29 mouse cellular contexts compared by ENCODE assay signal in genomic region chr1:63666089-63666488, GRCm38 (mm10). TPM values are rescaled to one million over a fixed set of nuclear protein-coding genes. Genes with fewer than 3 reads are reported as not detected.
DNase-seq lines count a peak whose midpoint lies in the region; ATAC-seq and TF ChIP-seq lines count a peak whose summit lies in the region.
"Had no signal": no experiment of that assay in that cellular context is flagged by ENCODE, and none has a peak within 500 bp of the region (broad histone marks: within the 10 kb centered on the region; RNA-seq: fewer than 3 reads in every experiment).

No protein-coding gene starts in this region.

- no peak for TF ChIP-seq CTCF in stomach, postnatal 0 days (IDR thresholded peaks at IDR 0.05; ENCODE audit: low read depth)

- peak; percentile 62 for ATAC-seq in intestine, embryonic 16.5 days
- ATAC-seq in stomach, postnatal 0 days (ENCODE audit: low FRiP score, low TSS enrichment) = no peak
- ATAC-seq: activated CD4-positive, CD25-positive, alpha-beta regulatory T cell, adult 4 months; CD4-positive, CD25-positive, alpha-beta regulatory T cell, adult 4 months; forebrain, embryonic 15.5 days; hindbrain, embryonic 16.5 days had no signal

- DNase-seq in kidney, postnatal 36 days = peak; percentile 4 to 6
- DNase-seq in kidney, postnatal 10 days = no peak
- peak; percentile 47 for DNase-seq in yolk sac, embryonic 10.5 days (ENCODE audit: low spot score)
- no peak for DNase-seq in layer of hippocampus, adult 9-11 months
- no peak for DNase-seq in stomach, postnatal 0 days (ENCODE audit: low spot score)
- DNase-seq: adrenal gland, adult 8-10 months; adrenal gland, postnatal 25 days; cerebellum, adult 18-20 months; cerebellum, adult 9-10 months; cerebellum, postnatal 25 days; gastrocnemius, postnatal 25 days; heart, adult 18-20 months; heart, postnatal 10 days; heart, postnatal 36 days had no signal

- H3K4me3 ChIP-seq in intestine, embryonic 16.5 days (ENCODE audit: low read length) = no peak overlapping the region
- H3K4me3 ChIP-seq in stomach, postnatal 0 days (ENCODE audit: low read depth, low read length) = no peak overlapping the region
- H3K4me3 ChIP-seq: embryonic facial prominence, embryonic 12.5 days; embryonic facial prominence, embryonic 15.5 days; forebrain, embryonic 12.5 days; forebrain, embryonic 15.5 days; heart, embryonic 12.5 days; heart, embryonic 15.5 days; hindbrain, embryonic 10.5 days; hindbrain, embryonic 13.5 days had no signal

- 75% methylated on average over 2 of the region's 2 CpGs for WGBS in intestine, embryonic 16.5 days
- 87% methylated on average over 2 of the region's 2 CpGs for WGBS in stomach, postnatal 0 days

- H3K9ac ChIP-seq in intestine, embryonic 16.5 days (ENCODE audit: low read depth, low read length) = no peak overlapping the region
- no peak overlapping the region for H3K9ac ChIP-seq in stomach, postnatal 0 days (ENCODE audit: low read length)
- H3K9ac ChIP-seq: embryonic facial prominence, embryonic 12.5 days; embryonic facial prominence, embryonic 15.5 days; forebrain, embryonic 12.5 days; forebrain, embryonic 15.5 days; heart, embryonic 12.5 days; heart, embryonic 15.5 days; hindbrain, embryonic 13.5 days had no signal

- TF ChIP-seq EP300 in stomach, postnatal 0 days (optimal IDR thresholded peaks at IDR 0.05) = no peak

- no peak overlapping the region for H3K27ac ChIP-seq in intestine, embryonic 16.5 days (ENCODE audit: low read length)
- H3K27ac ChIP-seq in stomach, postnatal 0 days (replicated peaks) = no peak overlapping the region
- H3K27ac ChIP-seq: embryonic facial prominence, embryonic 12.5 days; embryonic facial prominence, embryonic 15.5 days; forebrain, embryonic 12.5 days; forebrain, embryonic 15.5 days; heart, embryonic 15.5 days; hindbrain, embryonic 10.5 days; hindbrain, embryonic 13.5 days had no signal

- no peaks in the 10 kb centered on the region for H3K36me3 ChIP-seq in intestine, embryonic 16.5 days (ENCODE audit: control insufficient read depth, insufficient read depth, low read length)
- no peaks in the 10 kb centered on the region for H3K36me3 ChIP-seq in stomach, postnatal 0 days (ENCODE audit: control insufficient read depth, insufficient read depth, low read length)
- H3K36me3 ChIP-seq: embryonic facial prominence, embryonic 12.5 days; embryonic facial prominence, embryonic 15.5 days; forebrain, embryonic 12.5 days; forebrain, embryonic 15.5 days; heart, embryonic 12.5 days; heart, embryonic 15.5 days; hindbrain, embryonic 10.5 days; hindbrain, embryonic 13.5 days had no signal

- H3K4me2 ChIP-seq in intestine, embryonic 16.5 days (ENCODE audit: low read depth, low read length) = no peak overlapping the region
- no peak overlapping the region for H3K4me2 ChIP-seq in stomach, postnatal 0 days (replicated peaks; ENCODE audit: low read depth)
- H3K4me2 ChIP-seq: embryonic facial prominence, embryonic 12.5 days; embryonic facial prominence, embryonic 15.5 days; forebrain, embryonic 12.5 days; forebrain, embryonic 15.5 days; heart, embryonic 12.5 days; heart, embryonic 15.5 days; hindbrain, embryonic 13.5 days had no signal

- H3K4me1 ChIP-seq in intestine, embryonic 16.5 days (ENCODE audit: control insufficient read depth, insufficient read depth, low read length) = no peaks in the 10 kb centered on the region
- H3K4me1 ChIP-seq in stomach, postnatal 0 days (replicated peaks; ENCODE audit: control insufficient read depth, insufficient read depth) = no peaks in the 10 kb centered on the region
- H3K4me1 ChIP-seq: heart, embryonic 12.5 days; heart, embryonic 15.5 days had no signal

- no peaks in the 10 kb centered on the region for H3K27me3 ChIP-seq in intestine, embryonic 16.5 days (replicated peaks; ENCODE audit: control insufficient read depth, insufficient read depth, low read length)
- H3K27me3 ChIP-seq in stomach, postnatal 0 days (ENCODE audit: control insufficient read depth, insufficient read depth, low read length) = no peaks in the 10 kb centered on the region
- H3K27me3 ChIP-seq: embryonic facial prominence, embryonic 12.5 days had no signal

- no peaks in the 10 kb centered on the region for H3K9me3 ChIP-seq in intestine, embryonic 16.5 days (ENCODE audit: control insufficient read depth, low read length)
- H3K9me3 ChIP-seq in stomach, postnatal 0 days (ENCODE audit: control insufficient read depth, low read length) = no peaks in the 10 kb centered on the region
- H3K9me3 ChIP-seq: embryonic facial prominence, embryonic 12.5 days; embryonic facial prominence, embryonic 15.5 days; forebrain, embryonic 12.5 days; forebrain, embryonic 15.5 days; heart, embryonic 12.5 days; heart, embryonic 15.5 days; hindbrain, embryonic 10.5 days; hindbrain, embryonic 13.5 days had no signal

RNA-seq across cellular contexts. Expression of gene Dytn, which starts 20.6 kb away (rescaled TPM):
- polyA plus RNA-seq in intestine, embryonic 16.5 days (2015; fragmentation: Nextera tagmentation; extraction: Ambion mirVana) = not detected in 2 replicates
- polyA plus RNA-seq in stomach, postnatal 0 days (2015; fragmentation: Nextera tagmentation; extraction: Ambion mirVana) = 0.04 TPM in 1 of 2 replicates, not detected in the other
- polyA plus RNA-seq: activated CD4-positive, CD25-positive, alpha-beta regulatory T cell, adult 4 months; C2C12; CD4-positive, CD25-positive, alpha-beta regulatory T cell, adult 4 months; forebrain, embryonic 12.5 days; forebrain, embryonic 15.5 days; gonadal fat pad, adult 2 months; heart, embryonic 12.5 days; heart, embryonic 15.5 days; hindbrain, embryonic 10.5 days had no signal

RNA-seq across cellular contexts. Expression of gene Gm39653, which starts 50.3 kb away (rescaled TPM):
- polyA plus RNA-seq in intestine, embryonic 16.5 days (2015; fragmentation: Nextera tagmentation; extraction: Ambion mirVana) = not detected in 2 replicates
- polyA plus RNA-seq in stomach, postnatal 0 days (2015; fragmentation: Nextera tagmentation; extraction: Ambion mirVana) = not detected in 2 replicates
- polyA plus RNA-seq: activated CD4-positive, CD25-positive, alpha-beta regulatory T cell, adult 4 months; brain, embryonic 14.5 days; C2C12; CD4-positive, CD25-positive, alpha-beta regulatory T cell, adult 4 months; embryonic facial prominence, embryonic 12.5 days; embryonic facial prominence, embryonic 15.5 days; forebrain, embryonic 12.5 days; forebrain, embryonic 15.5 days; gonadal fat pad, adult 2 months; heart, embryonic 12.5 days; heart, embryonic 15.5 days; hindbrain, embryonic 10.5 days; hindbrain, embryonic 13.5 days; hindbrain, embryonic 16.5 days had no signal

Comparison
In these comparisons a context has a peak if more than half of its experiments do, and no peak if none do; other contexts are left out.
1. DNase-seq: peak in kidney, postnatal 36 days (2 of 2) and yolk sac, embryonic 10.5 days (single experiment); none in kidney, postnatal 10 days (single experiment), layer of hippocampus, adult 9-11 months (single experiment) and stomach, postnatal 0 days (single experiment).